Mouse (Mus musculus): ENCODE results near the gene B3gnt8. TPM values are rescaled to one million over a fixed set of nuclear protein-coding genes. Genes with fewer than 3 reads are reported as not detected.

Gene B3gnt8
- polyA plus RNA-seq, 1 experiment from 2014 or later = 0.43 TPM

DNA sequence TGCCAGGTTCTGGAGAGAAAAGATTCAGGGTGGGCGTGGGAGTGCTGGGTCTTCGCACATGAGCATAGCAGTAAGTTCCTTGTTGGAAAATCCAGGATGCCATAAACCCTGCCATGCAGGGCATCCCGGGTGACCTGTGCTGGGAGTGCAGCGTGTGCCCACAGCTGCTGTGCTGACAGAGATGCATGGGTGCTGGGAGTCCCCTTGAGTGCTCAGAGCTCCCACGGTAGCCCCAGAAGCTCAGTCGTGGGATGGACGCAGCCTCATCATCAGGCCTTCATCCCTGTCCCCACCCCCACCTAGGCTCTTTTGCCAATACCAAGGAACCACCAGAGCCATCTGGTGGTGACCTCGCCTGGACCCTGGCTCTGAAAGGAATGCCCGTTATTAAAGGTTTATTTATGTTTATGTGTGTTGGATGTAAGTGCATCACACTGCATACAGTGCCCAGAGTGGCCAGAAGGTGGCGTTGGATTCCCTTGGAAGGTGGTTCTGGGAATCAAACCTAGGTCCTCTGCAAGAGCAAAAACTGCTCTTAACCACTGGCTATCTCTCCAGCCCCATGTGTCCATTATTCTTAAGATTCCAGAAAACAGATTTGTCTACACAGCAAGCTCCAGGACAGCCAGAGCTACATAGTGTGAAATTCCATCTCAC is 732 bp upstream of the B3gnt8 start:
- H3K9ac ChIP-seq (ENCODE audit: low read length) = no peak overlapping the region
- no peak for DNase-seq (ENCODE audit: low spot score)
- ATAC-seq = no peak

GRCm38 (mm10) chr7:25627431-25628322 is 1.2 kb downstream of the B3gnt8 start:
- H3K27me3 ChIP-seq (replicated peaks; ENCODE audit: control insufficient read depth, insufficient read depth, low read length) = no peaks in the 10 kb centered on the region
- 20% methylated on average over 36 of the region's 38 CpGs for WGBS
- H3K4me2 ChIP-seq (ENCODE audit: low read length) = peak overlapping the region; percentile 36
- H3K9me3 ChIP-seq (replicated peaks; ENCODE audit: control insufficient read depth, low read length) = no peaks in the 10 kb centered on the region
- no peak overlapping the region for H3K27ac ChIP-seq (ENCODE audit: low read depth, low read length)
- H3K36me3 ChIP-seq (ENCODE audit: control insufficient read depth, insufficient read depth, low read length) = peaks cover 51% of the 10 kb centered on the region
- DNase-seq (ENCODE audit: low spot score) = peak; percentile 29
- peak overlapping the region; percentile 25; the same call in 1 of the 2 replicates for H3K9ac ChIP-seq (ENCODE audit: low read length)
- no peaks in the 10 kb centered on the region; the same call in 1 of the 2 replicates for H3K4me1 ChIP-seq (ENCODE audit: control insufficient read depth, insufficient read depth, low read length)
- no peak overlapping the region; the same call in 1 of the 2 replicates for H3K4me3 ChIP-seq (ENCODE audit: low read depth, low read length)
- ATAC-seq = peak; percentile 49

More for the DNA sequence above, 732 bp upstream of the B3gnt8 start:
- H3K4me3 ChIP-seq (ENCODE audit: low read depth, low read length) = no peak overlapping the region
- WGBS = 77% methylated on average over 10 of the region's 10 CpGs
- no peaks in the 10 kb centered on the region; the same call in 1 of the 2 replicates for H3K4me1 ChIP-seq (ENCODE audit: control insufficient read depth, insufficient read depth, low read length)
- H3K36me3 ChIP-seq (ENCODE audit: control insufficient read depth, insufficient read depth, low read length) = peaks cover 49% of the 10 kb centered on the region
- H3K9me3 ChIP-seq (replicated peaks; ENCODE audit: control insufficient read depth, low read length) = no peaks in the 10 kb centered on the region
- no peak overlapping the region for H3K27ac ChIP-seq (ENCODE audit: low read depth, low read length)
- H3K27me3 ChIP-seq (replicated peaks; ENCODE audit: control insufficient read depth, insufficient read depth, low read length) = no peaks in the 10 kb centered on the region
- H3K4me2 ChIP-seq (ENCODE audit: low read length) = no peak overlapping the region

- no peak for ATAC-seq
- no peak for DNase-seq (ENCODE audit: low spot score)
- Histone ChIP-seq H3K4me3 (ENCODE audit: low read depth, low read length) (no peak overlapping the region), H3K9me3 (replicated peaks; ENCODE audit: control insufficient read depth, low read length) (no peaks in the 10 kb centered on the region), H3K27ac (ENCODE audit: low read depth, low read length) (no peak overlapping the region), H3K27me3 (replicated peaks; ENCODE audit: control insufficient read depth, insufficient read depth, low read length) (no peaks in the 10 kb centered on the region), H3K36me3 (ENCODE audit: control insufficient read depth, insufficient read depth, low read length) (peaks cover 52% of the 10 kb centered on the region), H3K9ac (ENCODE audit: low read length) (no peak overlapping the region), H3K4me2 (ENCODE audit: low read length) (no peak overlapping the region), H3K4me1 (ENCODE audit: control insufficient read depth, insufficient read depth, low read length) (no peaks in the 10 kb centered on the region; the same call in 1 of the 2 replicates)
- WGBS = 78% methylated on average over 8 of the region's 8 CpGs
Measured at GRCm38 (mm10) chr7:25628323-25628620, 1.8 kb downstream of the B3gnt8 start.

DNA sequence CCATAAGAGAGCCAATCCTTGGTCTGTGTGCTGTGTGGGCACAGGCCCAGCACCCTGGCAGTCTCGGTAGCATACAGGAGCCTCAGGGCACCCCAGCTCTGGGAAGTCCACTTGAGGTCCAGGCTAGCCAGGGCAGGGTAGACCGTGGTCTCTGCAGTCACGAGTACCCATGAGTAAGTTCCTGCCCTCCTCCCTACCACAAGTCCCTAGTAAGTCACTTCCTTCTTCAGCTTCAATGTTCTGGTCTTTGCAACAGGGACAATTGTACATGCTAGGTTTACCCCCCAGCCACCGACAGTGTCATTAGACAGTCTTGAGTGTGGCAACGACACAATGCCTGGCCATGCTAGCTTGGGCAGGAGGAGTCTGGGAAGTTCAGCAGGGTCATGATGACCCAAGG is 6.2 kb downstream of the B3gnt8 start:
- H3K4me2 ChIP-seq (ENCODE audit: low read length) = no peak overlapping the region
- no peak overlapping the region for H3K27ac ChIP-seq (ENCODE audit: low read depth, low read length)
- WGBS = 89% methylated on average over 5 of the region's 5 CpGs
- peaks cover 57% of the 10 kb centered on the region for H3K36me3 ChIP-seq (ENCODE audit: control insufficient read depth, insufficient read depth, low read length)
- H3K4me1 ChIP-seq (ENCODE audit: control insufficient read depth, insufficient read depth, low read length) = no peaks in the 10 kb centered on the region
- ATAC-seq (no peak), DNase-seq (ENCODE audit: low spot score) (no peak)
- no peak overlapping the region for H3K9ac ChIP-seq (ENCODE audit: low read length)
- H3K27me3 ChIP-seq (replicated peaks; ENCODE audit: control insufficient read depth, insufficient read depth, low read length) = no peaks in the 10 kb centered on the region
- no peaks in the 10 kb centered on the region for H3K9me3 ChIP-seq (replicated peaks; ENCODE audit: control insufficient read depth, low read length)
- H3K4me3 ChIP-seq (ENCODE audit: low read depth, low read length) = no peak overlapping the region

DNA sequence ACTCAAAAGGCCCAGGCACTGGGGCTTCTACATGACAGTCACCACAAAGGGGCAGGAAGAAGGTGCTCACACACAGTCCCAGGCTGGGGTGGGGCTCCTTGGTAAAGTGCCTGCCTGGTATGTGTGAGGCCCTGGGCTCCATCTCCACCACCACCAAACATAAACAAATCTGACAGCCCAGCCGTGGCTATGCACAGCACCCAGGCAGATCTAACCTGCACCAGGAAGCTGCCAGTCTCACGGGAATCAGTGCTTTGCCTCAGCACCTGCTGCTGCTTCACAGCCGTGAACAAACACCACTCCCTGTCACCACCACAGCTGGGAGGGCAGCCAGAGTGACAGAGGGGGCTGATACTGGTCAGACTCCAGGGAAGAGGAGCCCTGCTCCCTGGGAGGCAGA is 9.9 kb downstream of the B3gnt8 start:
- H3K36me3 ChIP-seq (ENCODE audit: control insufficient read depth, insufficient read depth, low read length) = peaks cover 40% of the 10 kb centered on the region
- H3K4me2 ChIP-seq (ENCODE audit: low read length) = no peak overlapping the region
- H3K4me1 ChIP-seq (ENCODE audit: control insufficient read depth, insufficient read depth, low read length) = no peaks in the 10 kb centered on the region
- DNase-seq (ENCODE audit: low spot score) = no peak
- no peaks in the 10 kb centered on the region for H3K27me3 ChIP-seq (replicated peaks; ENCODE audit: control insufficient read depth, insufficient read depth, low read length)
- no peak overlapping the region for H3K9ac ChIP-seq (ENCODE audit: low read length)
- H3K27ac ChIP-seq (ENCODE audit: low read depth, low read length) = no peak overlapping the region
- no peak for ATAC-seq
- no peaks in the 10 kb centered on the region for H3K9me3 ChIP-seq (replicated peaks; ENCODE audit: control insufficient read depth, low read length)
- H3K4me3 ChIP-seq (ENCODE audit: low read depth, low read length) = no peak overlapping the region
- WGBS = 75% methylated on average over 3 of the region's 3 CpGs

DNA sequence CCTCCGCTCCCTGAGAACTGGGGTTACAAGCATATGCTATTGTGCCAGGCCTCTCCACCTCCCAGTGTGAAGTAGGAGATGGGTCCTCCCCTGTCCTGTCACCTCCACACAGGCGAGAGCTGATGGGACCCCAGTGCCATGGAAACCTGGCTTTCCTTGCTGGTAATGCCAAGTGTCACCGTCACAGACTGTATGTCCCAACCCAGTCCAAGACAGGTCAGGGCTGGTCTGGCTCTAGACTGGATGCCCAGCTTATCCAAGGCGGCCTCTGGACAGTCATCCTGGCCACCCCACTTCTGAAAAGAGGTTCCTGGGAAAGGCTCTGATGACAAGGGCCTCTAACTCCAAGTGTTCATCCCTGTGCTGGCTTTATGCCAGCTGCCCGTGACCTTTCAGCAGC is 10.6 kb downstream of the B3gnt8 start:
- Histone ChIP-seq H3K4me3 (ENCODE audit: low read depth, low read length) (no peak overlapping the region), H3K27me3 (replicated peaks; ENCODE audit: control insufficient read depth, insufficient read depth, low read length) (no peaks in the 10 kb centered on the region), H3K36me3 (ENCODE audit: control insufficient read depth, insufficient read depth, low read length) (peaks cover 38% of the 10 kb centered on the region), H3K9ac (ENCODE audit: low read length) (no peak overlapping the region), H3K4me2 (ENCODE audit: low read length) (no peak overlapping the region), H3K9me3 (replicated peaks; ENCODE audit: control insufficient read depth, low read length) (no peaks in the 10 kb centered on the region), H3K27ac (ENCODE audit: low read depth, low read length) (no peak overlapping the region), H3K4me1 (ENCODE audit: control insufficient read depth, insufficient read depth, low read length) (no peaks in the 10 kb centered on the region)
- DNase-seq (ENCODE audit: low spot score) (no peak), ATAC-seq (no peak)
- WGBS = 90% methylated on average over 5 of the region's 5 CpGs

- WGBS = 87% methylated on average over 4 of the region's 4 CpGs
- H3K27ac ChIP-seq (ENCODE audit: low read depth, low read length) = no peak overlapping the region
- no peak overlapping the region for H3K4me2 ChIP-seq (ENCODE audit: low read length)
- no peaks in the 10 kb centered on the region for H3K9me3 ChIP-seq (replicated peaks; ENCODE audit: control insufficient read depth, low read length)
- no peaks in the 10 kb centered on the region for H3K27me3 ChIP-seq (replicated peaks; ENCODE audit: control insufficient read depth, insufficient read depth, low read length)
- DNase-seq (ENCODE audit: low spot score) (peak; percentile 17), ATAC-seq (no peak)
- H3K9ac ChIP-seq (ENCODE audit: low read length) = no peak overlapping the region
- 0 out of 2 replicates have a peak, but pooled peaks cover 23% of the 10 kb centered on the region for H3K36me3 ChIP-seq (ENCODE audit: control insufficient read depth, insufficient read depth, low read length)
- no peak overlapping the region for H3K4me3 ChIP-seq (ENCODE audit: low read depth, low read length)
- no peaks in the 10 kb centered on the region for H3K4me1 ChIP-seq (ENCODE audit: control insufficient read depth, insufficient read depth, low read length)
Measured at GRCm38 (mm10) chr7:25639754-25640153, 13.3 kb downstream of the B3gnt8 start.

- Histone ChIP-seq H3K4me1 (ENCODE audit: control insufficient read depth, insufficient read depth, low read length) (no peaks in the 10 kb centered on the region), H3K36me3 (ENCODE audit: control insufficient read depth, insufficient read depth, low read length) (0 out of 2 replicates have a peak, but pooled peaks cover 3% of the 10 kb centered on the region), H3K4me2 (ENCODE audit: low read length) (no peak overlapping the region), H3K9ac (ENCODE audit: low read length) (no peak overlapping the region), H3K4me3 (ENCODE audit: low read depth, low read length) (no peak overlapping the region), H3K27ac (ENCODE audit: low read depth, low read length) (no peak overlapping the region), H3K9me3 (replicated peaks; ENCODE audit: control insufficient read depth, low read length) (no peaks in the 10 kb centered on the region), H3K27me3 (replicated peaks; ENCODE audit: control insufficient read depth, insufficient read depth, low read length) (no peaks in the 10 kb centered on the region)
- no peak for DNase-seq (ENCODE audit: low spot score)
- 75% methylated on average over 10 of the region's 10 CpGs for WGBS
- no peak for ATAC-seq
Measured at GRCm38 (mm10) chr7:25644136-25644535, 17.7 kb downstream of the B3gnt8 start.

DNA sequence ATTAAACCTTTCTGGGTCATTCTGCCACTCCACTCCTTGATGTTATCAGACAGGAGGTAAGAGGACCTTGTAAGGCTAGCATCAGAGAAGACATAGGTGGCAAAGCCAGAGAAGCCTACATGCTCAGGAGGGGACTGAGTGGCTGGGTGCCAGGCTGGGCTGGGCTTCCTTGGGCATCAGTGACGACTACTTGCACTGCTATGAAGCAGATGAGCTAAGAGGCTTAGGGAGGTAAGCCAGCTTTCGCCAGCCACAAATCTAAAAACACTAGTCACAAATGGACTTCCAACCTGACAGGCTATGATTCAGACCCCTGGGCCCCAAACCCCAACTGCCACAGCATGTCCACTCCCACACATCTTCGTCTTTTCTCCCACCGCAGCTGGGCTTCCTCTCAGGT is 18.2 kb downstream of the B3gnt8 start:
- Histone ChIP-seq H3K27me3 (replicated peaks; ENCODE audit: control insufficient read depth, insufficient read depth, low read length) (no peaks in the 10 kb centered on the region), H3K36me3 (ENCODE audit: control insufficient read depth, insufficient read depth, low read length) (0 out of 2 replicates have a peak, but pooled peaks cover 3% of the 10 kb centered on the region), H3K4me2 (ENCODE audit: low read length) (no peak overlapping the region), H3K27ac (ENCODE audit: low read depth, low read length) (no peak overlapping the region), H3K4me1 (ENCODE audit: control insufficient read depth, insufficient read depth, low read length) (no peaks in the 10 kb centered on the region), H3K9ac (ENCODE audit: low read length) (no peak overlapping the region), H3K9me3 (replicated peaks; ENCODE audit: control insufficient read depth, low read length) (no peaks in the 10 kb centered on the region), H3K4me3 (ENCODE audit: low read depth, low read length) (no peak overlapping the region)
- ATAC-seq (no peak), DNase-seq (ENCODE audit: low spot score) (no peak)
- 78% methylated on average over 4 of the region's 4 CpGs for WGBS
